Mouse (Mus musculus) layer of hippocampus, adult 9-11 months (tissue): ENCODE data around the gene Tbc1d22a.
A peak's percentile ranks its signal among the peaks of the same experiment; 100 is the strongest.
"Not testable (repeated sequence)": the region's sequence is repeated elsewhere in the genome, so short reads cannot be mapped to it uniquely, and the experiment has no call there.

ENCODE experiments used
- DNase-seq: peaks from one replicate; pipeline ENCODE4 v3.0.0; 2022

Tbc1d22a gene

DNA sequence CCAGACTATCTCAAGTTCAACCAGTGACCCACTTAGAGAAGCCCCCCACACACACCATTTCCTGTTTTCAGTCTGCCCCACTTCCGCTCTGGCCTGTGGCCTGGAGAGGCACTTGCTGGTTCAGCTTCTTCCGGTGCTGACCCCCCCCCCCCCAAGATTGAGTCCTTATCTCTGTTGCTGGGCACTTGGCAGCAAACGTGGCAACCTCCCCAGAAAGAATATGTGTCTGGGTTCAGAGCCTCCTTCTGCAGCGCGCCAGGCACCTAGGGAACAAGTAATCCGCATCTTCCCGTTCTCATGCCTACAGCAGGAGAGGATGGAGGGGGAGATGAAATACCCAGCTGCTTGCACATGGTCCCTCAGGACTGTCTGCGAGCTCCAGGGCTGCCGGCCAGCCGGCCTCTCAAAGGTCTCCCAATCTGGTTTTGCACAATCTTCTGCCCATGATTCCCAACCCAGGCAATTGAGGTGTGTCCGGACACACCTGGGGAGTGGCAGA lies 32.3 kb upstream of the Tbc1d22a start:
- no peak for DNase-seq

DNA sequence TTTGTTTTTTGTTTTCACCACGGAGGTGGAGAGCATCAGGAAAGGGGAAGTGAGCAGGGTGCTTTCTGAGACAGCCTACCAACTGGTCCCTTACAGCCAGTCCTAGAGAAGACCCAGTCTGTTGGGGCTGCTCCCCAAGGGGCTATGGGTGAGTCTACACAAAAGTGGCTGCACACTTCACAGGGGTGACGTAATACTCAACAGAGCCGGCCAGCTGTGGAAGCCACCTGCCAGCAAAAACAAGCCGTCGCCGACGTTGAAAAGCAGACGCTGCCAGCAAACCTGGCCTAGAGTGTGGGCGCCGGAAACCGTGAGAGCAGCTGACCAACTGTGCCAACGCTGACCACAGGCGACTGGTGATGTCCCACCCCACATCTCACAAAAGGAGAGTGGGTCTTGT lies 31.6 kb upstream of the Tbc1d22a start:
- DNase-seq: peak; percentile 80

DNA sequence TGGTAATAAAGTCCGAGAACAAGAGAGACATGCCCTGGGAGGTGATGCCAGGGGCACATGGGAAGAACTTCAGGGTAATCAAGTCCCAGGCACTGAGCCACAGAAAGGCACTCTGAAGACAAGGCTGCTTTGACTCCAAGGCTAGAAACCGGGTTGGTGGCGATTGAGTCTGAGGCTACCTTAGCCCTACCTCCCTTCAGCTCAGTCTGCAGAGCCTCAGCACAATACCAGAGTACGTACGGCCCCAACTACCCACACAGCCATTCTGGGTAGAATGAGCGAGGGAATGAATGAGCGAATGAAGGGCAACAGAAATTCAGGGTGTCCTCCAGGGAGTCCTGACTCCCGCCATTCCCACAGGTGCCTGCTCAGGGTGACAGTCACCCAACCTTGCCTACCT lies 30.8 kb upstream of the Tbc1d22a start:
- DNase-seq: no peak

- DNase-seq: no peak
Measured at GRCm38 (mm10) chr15:86184071-86184470, 30.2 kb upstream of the Tbc1d22a start.

- no peak for DNase-seq
Measured at GRCm38 (mm10) chr15:86184851-86185688, 29.2 kb upstream of the Tbc1d22a start.

DNA sequence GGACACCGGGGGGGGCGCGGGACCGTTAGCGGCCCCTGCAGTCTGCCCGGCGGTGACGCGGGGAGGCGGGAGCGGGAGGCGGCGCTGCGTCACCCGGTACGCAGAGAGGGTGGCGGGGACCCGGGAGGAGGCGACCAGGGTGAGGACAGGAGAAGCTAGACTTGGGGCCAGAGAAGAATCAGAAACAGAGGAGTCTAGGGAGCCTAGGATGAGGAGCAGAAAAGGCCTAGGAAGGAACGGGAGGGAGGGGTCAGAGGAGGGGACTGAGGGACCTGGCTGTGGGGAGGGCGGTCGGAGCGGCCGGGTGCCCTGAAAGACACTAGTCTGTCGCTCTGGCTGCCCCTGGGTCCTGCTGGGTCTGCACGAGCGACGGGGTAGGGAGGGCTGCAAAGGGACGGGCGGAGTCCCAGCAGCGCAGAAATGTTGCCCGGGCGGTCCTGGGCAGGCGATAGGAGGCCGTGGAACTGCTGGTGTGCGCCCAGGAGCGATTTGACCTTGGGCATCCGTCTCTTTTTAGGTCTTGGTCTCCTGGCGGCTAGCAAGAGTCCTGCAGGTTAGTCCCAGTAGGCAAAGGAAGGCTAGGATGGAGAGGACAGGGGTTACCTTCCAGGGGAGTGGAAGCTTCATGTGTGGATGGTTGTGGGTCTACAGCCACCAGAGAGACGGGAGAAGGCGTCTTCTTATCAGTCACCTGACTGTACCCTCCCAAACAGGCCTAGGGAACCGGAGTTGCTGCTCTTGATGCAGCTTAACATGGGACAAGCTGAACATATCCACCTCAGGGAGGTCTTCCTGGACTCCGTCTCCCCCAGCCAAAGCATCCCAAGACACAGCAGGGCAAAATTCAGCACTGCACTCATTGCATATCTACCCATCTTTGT lies 28.3 kb upstream of the Tbc1d22a start, which contains the start of gene Cerk:
Gene Cerk (minus strand): TSS at position 453 of the 881 bp plus-strand sequence.
- peak; percentile 88 for DNase-seq

- no peak for DNase-seq
Measured at GRCm38 (mm10) chr15:86186686-86187085, 27.6 kb upstream of the Tbc1d22a start.

GRCm38 (mm10) chr15:86188186-86188585 lies 26.1 kb upstream of the Tbc1d22a start:
- no peak for DNase-seq

- peak; percentile 87 for DNase-seq
Measured at GRCm38 (mm10) chr15:86188746-86189470, 25.4 kb upstream of the Tbc1d22a start.

DNA sequence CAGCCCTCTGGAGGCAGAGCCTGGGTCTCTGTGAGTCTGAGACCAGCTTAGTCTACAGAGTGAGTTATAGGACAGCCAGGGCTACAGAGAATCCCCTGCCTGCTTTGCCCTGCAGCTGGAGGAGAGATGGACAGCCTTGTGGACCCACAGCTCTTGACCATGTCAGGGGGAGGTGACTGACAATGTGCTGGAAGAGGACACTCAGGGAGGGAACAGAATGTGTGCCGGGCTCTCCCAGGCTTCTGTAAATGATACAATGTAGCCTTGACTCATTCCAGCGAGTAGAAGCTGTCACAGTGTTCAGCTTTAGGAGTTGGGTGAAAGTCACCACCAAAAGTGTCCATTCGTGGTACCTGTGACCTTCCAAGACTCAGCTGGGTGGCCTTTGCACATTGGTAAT lies 23.9 kb upstream of the Tbc1d22a start:
- DNase-seq: no peak

DNA sequence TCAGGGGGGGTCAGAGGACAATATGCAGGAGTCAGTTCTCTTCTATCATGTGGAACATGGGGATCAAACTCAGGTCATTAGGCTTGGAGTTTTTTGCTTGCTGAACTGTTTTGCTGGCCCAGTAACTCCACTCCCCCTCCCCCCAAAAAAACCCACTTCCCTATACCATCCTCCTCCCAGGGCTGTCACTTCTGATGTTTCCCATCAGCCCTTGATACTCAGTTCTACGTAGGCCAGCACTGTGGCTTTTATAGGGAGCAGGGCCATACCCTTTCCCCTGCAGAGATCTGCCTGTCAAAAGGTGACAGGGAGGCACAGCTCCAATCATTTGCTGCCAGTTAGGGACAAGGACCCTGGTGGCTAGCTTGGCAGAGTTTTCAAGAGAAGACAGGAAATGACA lies 22.8 kb upstream of the Tbc1d22a start:
- DNase-seq: no peak

- no peak for DNase-seq
Measured at GRCm38 (mm10) chr15:86191933-86192332, 22.3 kb upstream of the Tbc1d22a start.

GRCm38 (mm10) chr15:86194676-86195453 lies 19.4 kb upstream of the Tbc1d22a start:
- not testable (repeated sequence) for DNase-seq

DNA sequence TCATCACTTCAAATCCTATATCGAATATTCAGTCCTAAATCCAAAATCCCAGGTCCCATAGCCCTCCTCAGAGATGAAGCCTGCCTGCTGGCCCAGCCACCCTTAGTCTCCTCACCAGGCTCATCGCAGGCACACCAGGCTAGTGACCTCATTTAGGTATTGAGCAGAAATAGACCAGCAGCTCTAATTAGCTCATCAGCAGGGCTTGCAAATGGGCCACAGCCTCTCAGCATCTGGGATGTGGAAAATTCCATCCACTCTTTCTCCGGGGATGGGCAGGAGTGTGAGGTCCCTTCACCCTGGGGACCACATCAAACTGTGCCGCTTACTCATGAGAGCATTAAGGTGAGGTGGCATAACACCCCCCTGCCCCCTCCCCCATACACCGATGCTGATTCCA lies 15.2 kb upstream of the Tbc1d22a start:
- DNase-seq: no peak

GRCm38 (mm10) chr15:86199482-86199881 lies 14.8 kb upstream of the Tbc1d22a start:
- DNase-seq: no peak

DNA sequence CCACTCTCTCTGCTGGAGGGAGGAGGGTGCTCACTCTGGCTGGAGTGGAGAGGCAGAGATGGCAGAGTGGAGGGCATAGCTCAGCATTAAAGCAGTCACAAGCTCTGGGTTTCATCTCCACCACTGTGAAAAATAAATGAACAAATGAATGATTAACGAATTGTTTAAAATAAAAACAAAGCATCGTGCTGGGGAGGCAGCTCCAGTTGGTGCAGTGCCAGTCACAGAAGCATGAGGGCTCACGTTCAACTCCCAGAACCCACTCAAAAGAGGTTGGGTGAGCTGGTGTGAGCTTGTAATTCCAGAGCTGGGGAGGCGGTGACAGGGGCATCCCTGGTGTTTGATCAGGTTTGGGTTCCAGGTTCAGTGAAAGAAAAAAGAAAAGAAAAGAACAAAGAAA lies 14.1 kb upstream of the Tbc1d22a start:
- DNase-seq: no peak

DNA sequence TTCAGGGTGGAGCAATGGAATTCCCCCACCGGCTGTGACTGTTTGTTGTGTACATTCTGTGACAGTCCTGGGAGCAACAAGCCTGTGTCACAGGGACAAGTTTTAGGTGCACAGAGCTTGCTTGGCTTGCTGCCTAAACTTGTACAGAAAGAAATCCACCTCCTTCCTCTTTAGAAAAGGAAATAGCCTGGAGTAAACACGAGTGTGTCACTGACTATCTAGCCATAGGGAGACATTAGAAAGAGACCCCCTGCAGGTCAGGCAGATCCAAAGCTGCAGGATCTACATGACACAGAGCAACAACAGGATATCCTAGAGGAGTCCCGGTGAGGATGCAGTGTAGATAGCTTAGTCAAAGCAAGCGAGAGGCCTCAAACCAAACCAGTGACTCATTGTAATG lies 13.2 kb upstream of the Tbc1d22a start:
- no peak for DNase-seq

DNA sequence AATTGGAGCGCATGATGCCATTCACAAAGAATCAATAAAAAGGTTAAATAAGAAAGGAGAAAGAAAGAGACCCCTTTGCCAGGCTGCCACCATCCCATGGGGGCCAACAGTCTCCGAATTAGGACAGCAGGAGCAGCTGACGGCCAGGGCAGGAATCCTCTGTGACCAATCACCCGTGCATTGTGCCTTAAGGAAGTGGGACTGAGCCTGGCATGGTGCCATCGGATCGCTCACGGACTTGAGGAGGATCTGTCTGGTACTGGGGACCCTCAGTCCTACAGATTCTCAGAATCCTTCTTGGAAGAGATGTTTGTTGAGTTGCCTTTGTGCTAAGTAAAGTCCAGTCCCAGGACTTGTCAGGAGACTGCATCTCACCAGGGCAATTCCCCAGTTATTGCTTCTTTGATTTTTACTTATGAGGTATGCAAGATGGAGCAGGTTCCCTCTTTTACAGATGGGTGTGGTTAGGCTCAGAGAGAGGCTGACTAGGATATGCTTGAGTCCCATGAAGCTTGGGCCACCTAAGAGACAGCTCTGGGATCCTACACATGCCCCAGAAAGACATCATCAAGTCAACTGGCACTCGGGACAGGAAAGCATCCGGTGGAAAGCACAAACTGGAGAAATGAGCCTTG lies 12.4 kb upstream of the Tbc1d22a start:
- DNase-seq: no peak

DNA sequence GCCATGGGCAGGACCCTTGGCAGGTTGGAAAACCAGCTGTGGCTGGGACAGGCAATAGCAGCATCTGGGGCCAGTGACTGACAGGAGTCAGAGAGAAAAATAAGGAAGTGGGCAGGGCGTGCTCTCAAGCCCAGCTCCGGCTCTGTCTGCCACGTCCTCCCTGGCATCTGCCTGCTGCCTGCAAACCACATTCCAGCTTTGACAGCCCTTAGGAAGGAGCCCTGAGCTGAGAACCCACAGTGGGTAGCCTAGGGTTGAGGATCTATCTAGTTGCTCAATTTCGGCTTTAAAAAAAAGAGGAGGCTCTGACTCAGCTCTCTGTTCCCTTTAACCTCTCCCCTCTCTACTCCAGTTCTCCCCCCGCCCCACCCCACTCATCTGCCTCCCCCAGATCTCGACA lies 11.6 kb upstream of the Tbc1d22a start:
- peak; percentile 80 for DNase-seq

DNA sequence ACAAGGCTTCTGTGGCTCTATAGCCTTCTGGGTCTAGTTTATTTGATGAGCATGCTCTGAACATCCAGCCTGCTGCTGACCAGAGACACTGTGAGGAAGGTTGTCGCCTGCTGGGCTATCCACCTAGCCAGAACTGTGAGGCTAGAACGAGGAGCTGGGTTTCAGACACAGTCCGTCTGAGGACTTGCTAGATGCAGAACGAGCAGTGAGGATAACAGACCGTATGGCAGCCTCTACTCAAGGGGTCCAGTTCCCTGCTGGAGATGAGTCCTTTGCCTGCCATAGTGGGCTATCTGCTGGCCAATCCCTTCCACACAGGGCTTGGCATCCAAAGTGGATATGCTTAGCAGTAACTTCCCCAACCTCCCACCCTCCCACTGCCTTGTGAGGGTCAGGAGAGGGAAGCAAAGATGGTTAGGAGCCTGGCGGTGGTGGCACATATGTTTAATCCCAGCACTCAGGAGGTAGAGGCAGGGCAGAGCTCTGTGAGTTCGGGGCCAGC lies 10.9 kb upstream of the Tbc1d22a start:
- no peak for DNase-seq

- DNase-seq: no peak
Measured at GRCm38 (mm10) chr15:86203942-86204561, 10.2 kb upstream of the Tbc1d22a start.
